Mouse (Mus musculus) thymus, adult 2 months (tissue): ENCODE data around the gene Kif13a. TPM values are rescaled to one million over a fixed set of nuclear protein-coding genes. Genes with fewer than 3 reads are reported as not detected.

Experiments
- DNase-seq: peaks from one replicate; pipeline ENCODE4 v3.0.0; 2021
- H3K27ac ChIP-seq: fragments of 200-500 bp; 2 replicates; pipeline ENCODE4 v1.5.1; 2012; ENCODE audit warnings: low read length, control low read depth; ENCODE audit not compliant: control insufficient read depth, insufficient read depth
- H3K27me3 ChIP-seq: fragments of 200-500 bp; 2 replicates; pipeline ENCODE4 v1.6.1; 2012; ENCODE audit warnings: mild to moderate bottlenecking, low read length, moderate library complexity, mixed read lengths; ENCODE audit not compliant: control insufficient read depth, insufficient read depth
- H3K36me3 ChIP-seq: fragments of 200-500 bp; 2 replicates; pipeline ENCODE4 v1.6.1; 2012; ENCODE audit warnings: mild to moderate bottlenecking, low read length, moderate library complexity; ENCODE audit not compliant: control insufficient read depth, insufficient read depth
- H3K4me1 ChIP-seq: fragments of 200-500 bp; replicated peaks from 2 replicates; pipeline ENCODE4 v1.6.1; 2012; ENCODE audit warnings: low read length; ENCODE audit not compliant: control insufficient read depth, insufficient read depth
- H3K4me3 ChIP-seq: fragments of 200-500 bp; 2 replicates; pipeline ENCODE4 v1.5.1; 2012; ENCODE audit warnings: mild to moderate bottlenecking, low read length, control low read depth, moderate library complexity; ENCODE audit not compliant: control insufficient read depth, insufficient read depth
- CTCF ChIP-seq: fragments of 200-500 bp; IDR thresholded peaks from 2 replicates; pipeline ENCODE4 v1.5.1; 2012; ENCODE audit warnings: mild to moderate bottlenecking, control low read depth, low read length, moderate library complexity, borderline replicate concordance; ENCODE audit not compliant: control insufficient read depth, poor library complexity, insufficient read depth; ENCODE audit errors: extremely low read depth
- POLR2A ChIP-seq: fragments of 200-500 bp; IDR thresholded peaks from 2 replicates; pipeline ENCODE4 v1.6.1; 2012; ENCODE audit warnings: mild to moderate bottlenecking, low read length, control low read depth, moderate library complexity; ENCODE audit not compliant: control insufficient read depth, poor library complexity, insufficient read depth; ENCODE audit errors: extremely low read depth
- WGBS: fragments of 180-500 bp; shearing (Covaris S2); methylation state at CpG from one replicate; pipeline ENCODE4 v1.1.7; 2018; 5-methylcytosine and 5-hydroxymethylcytosine counted together
- polyA plus RNA-seq: library from polyadenylated mRNA; depleted of rRNA; stranded (reverse); fragments of >200 nt; gene quantifications from 2 replicates; pipeline ENCODE4 v1.2.3, GENCODE M21; 2012

Kif13a gene
- polyA plus RNA-seq, 1 experiment: 6.4 TPM

DNA sequence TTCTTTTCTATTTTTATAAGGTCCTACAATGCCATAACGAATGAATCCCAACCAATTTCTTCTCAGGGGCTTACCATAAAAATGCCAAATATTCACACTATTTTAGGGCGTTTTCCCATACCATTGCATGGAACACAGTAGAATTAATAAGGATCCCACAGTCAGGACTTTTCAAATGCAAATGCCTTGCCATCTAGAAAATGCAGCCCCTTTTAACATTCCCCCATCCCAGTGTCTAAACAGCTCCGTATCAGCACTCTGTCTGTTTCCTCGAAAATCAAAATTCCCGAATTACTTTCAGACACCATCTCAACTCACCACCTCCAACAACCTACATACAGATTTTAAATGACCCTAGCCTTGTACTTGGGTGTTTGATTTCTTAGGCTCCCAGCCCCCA, 1.3 kb downstream of the Kif13a start:
- H3K27ac ChIP-seq: no peak overlapping the region
- TF ChIP-seq POLR2A (no peak), CTCF (no peak)
- no peaks in the 10 kb centered on the region for H3K36me3 ChIP-seq
- 92% methylated on average over 5 of the region's 5 CpGs for WGBS
- no peak for DNase-seq
- H3K27me3 ChIP-seq: peaks cover 6% of the 10 kb centered on the region; the same call in 1 of the 2 replicates
- peaks cover 12% of the 10 kb centered on the region for H3K4me1 ChIP-seq
- H3K4me3 ChIP-seq: no peak overlapping the region

DNA sequence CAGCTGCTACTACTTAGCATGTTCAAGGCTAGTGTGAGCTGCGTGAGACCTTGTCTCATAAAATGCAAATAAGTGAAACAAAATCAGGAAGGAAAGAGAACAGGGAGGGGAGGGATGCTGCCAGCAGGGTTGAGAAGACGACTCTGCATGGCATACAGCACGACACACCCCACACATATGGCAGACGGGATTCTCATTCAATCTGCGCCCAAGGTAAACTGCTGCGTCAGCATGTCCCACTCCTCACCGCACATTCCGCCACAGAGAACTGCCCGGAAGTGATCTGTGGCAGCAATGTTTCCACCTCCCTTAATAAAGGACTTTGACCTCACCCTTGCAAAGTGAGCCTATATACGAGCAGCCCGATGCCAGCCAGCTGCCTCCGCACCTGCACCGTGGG, 4.0 kb downstream of the Kif13a start:
- no peak overlapping the region for H3K4me3 ChIP-seq
- H3K27ac ChIP-seq: no peak overlapping the region
- peaks cover 9% of the 10 kb centered on the region for H3K4me1 ChIP-seq
- WGBS: 93% methylated on average over 13 of the region's 13 CpGs
- no peak for DNase-seq
- TF ChIP-seq CTCF (no peak), POLR2A (no peak)
- peaks cover 6% of the 10 kb centered on the region; the same call in 1 of the 2 replicates for H3K27me3 ChIP-seq
- H3K36me3 ChIP-seq: no peaks in the 10 kb centered on the region

- WGBS: 93% methylated on average over 8 of the region's 8 CpGs
- no peak overlapping the region for H3K4me3 ChIP-seq
- TF ChIP-seq POLR2A (no peak), CTCF (no peak)
- DNase-seq: no peak
- no peaks in the 10 kb centered on the region for H3K27me3 ChIP-seq
- no peak overlapping the region for H3K27ac ChIP-seq
- H3K4me1 ChIP-seq: 0 out of 2 replicates have a peak, but pooled peaks cover 3% of the 10 kb centered on the region
- no peaks in the 10 kb centered on the region for H3K36me3 ChIP-seq
These were observed 8.1 kb downstream of the Kif13a start for GRCm38 (mm10) chr13:46921559-46921958.

DNA sequence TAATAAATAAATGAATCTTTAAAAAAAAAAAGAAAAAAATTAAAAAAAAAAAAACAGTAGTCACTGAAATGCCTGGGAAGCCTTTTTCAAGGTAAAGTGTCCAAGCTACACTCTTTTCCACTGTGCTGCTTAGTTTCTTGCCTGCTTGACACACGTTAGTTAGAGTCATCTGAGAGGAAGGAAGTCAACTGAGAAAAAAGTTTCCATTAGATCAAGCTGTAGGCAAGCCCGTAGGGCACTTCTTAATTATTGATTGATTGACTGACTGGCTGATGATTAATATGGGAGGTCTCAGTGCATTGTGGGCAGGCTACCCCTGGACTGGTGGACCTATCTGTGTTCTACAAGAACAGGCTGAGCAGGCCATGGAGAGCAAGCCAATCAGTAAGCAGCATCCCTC, 9.9 kb downstream of the Kif13a start:
- Histone ChIP-seq H3K27me3 (no peaks in the 10 kb centered on the region), H3K36me3 (no peaks in the 10 kb centered on the region), H3K4me3 (no peak overlapping the region), H3K4me1 (0 out of 2 replicates have a peak, but pooled peaks cover 3% of the 10 kb centered on the region), H3K27ac (no peak overlapping the region)
- TF ChIP-seq CTCF (no peak), POLR2A (no peak)
- 83% methylated on average over 2 of the region's 2 CpGs for WGBS
- DNase-seq: no peak

GRCm38 (mm10) chr13:46918509-46918908, 11.2 kb downstream of the Kif13a start:
- Histone ChIP-seq H3K4me3 (no peak overlapping the region), H3K27ac (no peak overlapping the region), H3K36me3 (no peaks in the 10 kb centered on the region), H3K4me1 (0 out of 2 replicates have a peak, but pooled peaks cover 3% of the 10 kb centered on the region), H3K27me3 (no peaks in the 10 kb centered on the region)
- no peak for DNase-seq
- WGBS: 97% methylated on average over 5 of the region's 5 CpGs
- no peak for TF ChIP-seq CTCF
- no peak for TF ChIP-seq POLR2A

DNA sequence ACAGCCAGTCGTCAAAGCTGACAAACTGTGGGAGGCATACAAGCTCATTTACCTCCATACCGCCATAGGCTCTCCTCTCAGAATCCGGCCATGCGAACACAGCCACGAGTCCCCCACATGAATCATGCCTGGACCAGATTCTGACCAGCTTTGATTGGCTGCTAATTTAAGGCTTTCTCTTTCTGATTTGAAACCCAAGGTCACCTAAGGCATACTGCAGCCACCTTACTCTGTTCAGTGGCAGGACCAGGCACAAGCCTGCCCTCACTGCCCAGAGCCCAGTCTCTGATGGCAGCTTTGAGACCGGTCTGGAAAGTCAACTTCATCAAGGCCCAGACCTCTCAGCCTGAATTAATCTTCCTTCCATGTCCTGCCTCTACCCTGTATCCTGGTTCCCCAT, 17.7 kb downstream of the Kif13a start:
- H3K4me3 ChIP-seq: no peak overlapping the region
- no peaks in the 10 kb centered on the region for H3K36me3 ChIP-seq
- H3K27me3 ChIP-seq: no peaks in the 10 kb centered on the region
- TF ChIP-seq CTCF (no peak), POLR2A (no peak)
- H3K27ac ChIP-seq: no peak overlapping the region
- H3K4me1 ChIP-seq: no peaks in the 10 kb centered on the region
- no peak for DNase-seq
- 95% methylated on average over 6 of the region's 6 CpGs for WGBS

DNA sequence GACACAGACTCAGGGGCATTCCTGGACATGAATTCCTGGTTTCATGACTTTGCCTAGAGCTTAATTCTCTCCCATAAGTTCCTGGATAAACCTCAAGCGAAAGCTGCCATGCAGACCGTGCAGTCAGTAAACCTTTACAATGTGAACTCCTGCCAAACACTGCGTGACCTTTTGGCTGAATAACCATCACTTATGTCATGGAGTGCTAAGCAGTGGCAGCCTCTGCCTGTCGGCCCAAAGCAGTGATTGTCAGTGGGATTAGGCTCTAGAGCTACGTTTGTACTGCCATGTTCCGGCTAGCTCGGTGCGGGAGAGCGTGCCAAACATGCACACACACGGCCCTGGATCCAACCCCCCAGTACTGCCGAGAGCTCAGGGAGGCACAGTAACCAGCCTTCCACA, 18.6 kb downstream of the Kif13a start:
- H3K27ac ChIP-seq: no peak overlapping the region
- H3K36me3 ChIP-seq: no peaks in the 10 kb centered on the region
- no peaks in the 10 kb centered on the region for H3K4me1 ChIP-seq
- TF ChIP-seq CTCF (no peak), POLR2A (no peak)
- no peak for DNase-seq
- H3K27me3 ChIP-seq: no peaks in the 10 kb centered on the region
- 93% methylated on average over 11 of the region's 11 CpGs for WGBS
- H3K4me3 ChIP-seq: no peak overlapping the region
